Mouse (Mus musculus): ENCODE data around the gene Tmem63c.

GRCm38 (mm10) chr12:87065446-87065845, 44.3 kb downstream of the Tmem63c start:
- TF ChIP-seq TAL1 (IDR thresholded peaks at IDR 0.05; ENCODE audit: low read length), result no peak
- no peak for TF ChIP-seq GATA1 (IDR thresholded peaks at IDR 0.05; ENCODE audit: low read length)

Data from erythroblast, embryonic 14.5 days (primary cell).